Mouse (Mus musculus): Measurements from ENCODE around the gene Jak2. TPM values are rescaled to one million over a fixed set of nuclear protein-coding genes. Genes with fewer than 3 reads are reported as not detected.

The Jak2 gene
- polyA plus RNA-seq, 1 experiment from 2014 or later = 5.9 TPM

- H3K36me3 ChIP-seq (ENCODE audit: control insufficient read depth, insufficient read depth) = peaks cover 35% of the 10 kb centered on the region
- no peaks in the 10 kb centered on the region for H3K4me1 ChIP-seq (ENCODE audit: control insufficient read depth, low read depth, low read length)
- 87% methylated on average over 2 of the region's 2 CpGs for WGBS (ENCODE audit: insufficient replicate concordance)
- ATAC-seq (ENCODE audit: low read depth) = no peak
- no peak overlapping the region for H3K4me3 ChIP-seq (ENCODE audit: low read depth, low read length)
- H3K9me3 ChIP-seq (replicated peaks; ENCODE audit: control insufficient read depth, low read length) = no peaks in the 10 kb centered on the region
- no peaks in the 10 kb centered on the region for H3K27me3 ChIP-seq (ENCODE audit: control insufficient read depth, insufficient read depth, low read depth, low read length)
- H3K9ac ChIP-seq (ENCODE audit: low read depth, low read length) = no peak overlapping the region
- no peak overlapping the region for H3K4me2 ChIP-seq (ENCODE audit: low read depth, low read length)
- no peak overlapping the region for H3K27ac ChIP-seq (ENCODE audit: low read length)
Observed at GRCm38 (mm10) chr19:29302119-29302518, 50.5 kb downstream of the Jak2 start.

- H3K9me3 ChIP-seq (replicated peaks; ENCODE audit: control insufficient read depth, low read length) = no peaks in the 10 kb centered on the region
- H3K4me1 ChIP-seq (ENCODE audit: control insufficient read depth, low read depth, low read length) = no peaks in the 10 kb centered on the region
- peaks cover 22% of the 10 kb centered on the region for H3K36me3 ChIP-seq (ENCODE audit: control insufficient read depth, insufficient read depth)
- H3K4me2 ChIP-seq (ENCODE audit: low read depth, low read length) = no peak overlapping the region
- no peak overlapping the region for H3K4me3 ChIP-seq (ENCODE audit: low read depth, low read length)
- H3K9ac ChIP-seq (ENCODE audit: low read depth, low read length) = no peak overlapping the region
- no peak for ATAC-seq (ENCODE audit: low read depth)
- H3K27me3 ChIP-seq (ENCODE audit: control insufficient read depth, insufficient read depth, low read depth, low read length) = no peaks in the 10 kb centered on the region
- no peak overlapping the region for H3K27ac ChIP-seq (ENCODE audit: low read length)
Observed at GRCm38 (mm10) chr19:29308832-29309231, 57.2 kb downstream of the Jak2 start.

- H3K4me2 ChIP-seq (ENCODE audit: low read depth, low read length) = no peak overlapping the region
- no peak overlapping the region for H3K4me3 ChIP-seq (ENCODE audit: low read depth, low read length)
- H3K9me3 ChIP-seq (replicated peaks; ENCODE audit: control insufficient read depth, low read length) = no peaks in the 10 kb centered on the region
- no peak for ATAC-seq (ENCODE audit: low read depth)
- no peak overlapping the region for H3K27ac ChIP-seq (ENCODE audit: low read length)
- no peaks in the 10 kb centered on the region for H3K4me1 ChIP-seq (ENCODE audit: control insufficient read depth, low read depth, low read length)
- 92% methylated on average over 8 of the region's 8 CpGs for WGBS (ENCODE audit: insufficient replicate concordance)
- H3K27me3 ChIP-seq (ENCODE audit: control insufficient read depth, insufficient read depth, low read depth, low read length) = no peaks in the 10 kb centered on the region
- H3K36me3 ChIP-seq (ENCODE audit: control insufficient read depth, insufficient read depth) = peaks cover 20% of the 10 kb centered on the region
- no peak overlapping the region for H3K9ac ChIP-seq (ENCODE audit: low read depth, low read length)
Observed at GRCm38 (mm10) chr19:29311791-29312190, 60.2 kb downstream of the Jak2 start.

- H3K36me3 ChIP-seq (ENCODE audit: control insufficient read depth, insufficient read depth) = peaks cover 20% of the 10 kb centered on the region
- no peak overlapping the region for H3K4me2 ChIP-seq (ENCODE audit: low read depth, low read length)
Observed at GRCm38 (mm10) chr19:29312661-29313060, 61.0 kb downstream of the Jak2 start.

GRCm38 (mm10) chr19:29323416-29324049 is 71.9 kb downstream of the Jak2 start:
- Histone ChIP-seq H3K4me2 (ENCODE audit: low read depth, low read length) (no peak overlapping the region), H3K9ac (ENCODE audit: low read depth, low read length) (no peak overlapping the region), H3K4me3 (ENCODE audit: low read depth, low read length) (no peak overlapping the region), H3K27ac (ENCODE audit: low read length) (no peak overlapping the region), H3K36me3 (ENCODE audit: control insufficient read depth, insufficient read depth) (no peaks in the 10 kb centered on the region), H3K4me1 (ENCODE audit: control insufficient read depth, low read depth, low read length) (peaks cover 9% of the 10 kb centered on the region), H3K9me3 (replicated peaks; ENCODE audit: control insufficient read depth, low read length) (no peaks in the 10 kb centered on the region), H3K27me3 (ENCODE audit: control insufficient read depth, insufficient read depth, low read depth, low read length) (0 out of 2 replicates have a peak, but pooled peaks cover 2% of the 10 kb centered on the region)
- WGBS (ENCODE audit: insufficient replicate concordance) = 56% methylated on average over 8 of the region's 8 CpGs
- no peak for ATAC-seq (ENCODE audit: low read depth)

More at GRCm38 (mm10) chr19:29312661-29313060, 61.0 kb downstream of the Jak2 start:
- no peaks in the 10 kb centered on the region for H3K4me1 ChIP-seq (ENCODE audit: control insufficient read depth, low read depth, low read length)
- H3K27me3 ChIP-seq (ENCODE audit: control insufficient read depth, insufficient read depth, low read depth, low read length) = no peaks in the 10 kb centered on the region
- 85% methylated on average over 7 of the region's 7 CpGs for WGBS (ENCODE audit: insufficient replicate concordance)
- no peaks in the 10 kb centered on the region for H3K9me3 ChIP-seq (replicated peaks; ENCODE audit: control insufficient read depth, low read length)
- ATAC-seq (ENCODE audit: low read depth) = no peak
- H3K9ac ChIP-seq (ENCODE audit: low read depth, low read length) = no peak overlapping the region
- no peak overlapping the region for H3K4me3 ChIP-seq (ENCODE audit: low read depth, low read length)
- H3K27ac ChIP-seq (ENCODE audit: low read length) = no peak overlapping the region

GRCm38 (mm10) chr19:29325053-29325851 is 73.6 kb downstream of the Jak2 start, which contains the start of gene Insl6:
Gene Insl6 (minus strand): TSS chr19:29325356.
- peak; percentile 98 for ATAC-seq (ENCODE audit: low read depth)

GRCm38 (mm10) chr19:29325852-29326180 is 74.2 kb downstream of the Jak2 start:
- H3K36me3 ChIP-seq (ENCODE audit: control insufficient read depth, insufficient read depth) = no peaks in the 10 kb centered on the region
- H3K4me1 ChIP-seq (ENCODE audit: control insufficient read depth, low read depth, low read length) = peaks cover 9% of the 10 kb centered on the region
- peak overlapping the region; percentile 79 for H3K4me2 ChIP-seq (ENCODE audit: low read depth, low read length)
- no peak for ATAC-seq (ENCODE audit: low read depth)
- WGBS (ENCODE audit: insufficient replicate concordance) = 64% methylated on average over 9 of the region's 9 CpGs
- no peaks in the 10 kb centered on the region for H3K9me3 ChIP-seq (replicated peaks; ENCODE audit: control insufficient read depth, low read length)
- 0 out of 2 replicates have a peak, but pooled peaks cover 2% of the 10 kb centered on the region for H3K27me3 ChIP-seq (ENCODE audit: control insufficient read depth, insufficient read depth, low read depth, low read length)
- H3K9ac ChIP-seq (ENCODE audit: low read depth, low read length) = no peak overlapping the region
- no peak overlapping the region for H3K27ac ChIP-seq (ENCODE audit: low read length)
- peak overlapping the region; percentile 52 for H3K4me3 ChIP-seq (ENCODE audit: low read depth, low read length)

More at GRCm38 (mm10) chr19:29325053-29325851, 73.6 kb downstream of the Jak2 start, which contains the start of gene Insl6:
- 0 out of 2 replicates have a peak, but pooled peaks cover 2% of the 10 kb centered on the region for H3K27me3 ChIP-seq (ENCODE audit: control insufficient read depth, insufficient read depth, low read depth, low read length)
- peak within 1 kb of the TSS; percentile 52 for H3K4me3 ChIP-seq (ENCODE audit: low read depth, low read length)
- H3K4me2 ChIP-seq (ENCODE audit: low read depth, low read length) = peak within 1 kb of the TSS; percentile 79
- WGBS (ENCODE audit: insufficient replicate concordance) = 5% methylated on average over 26 of the region's 31 CpGs
- no peak within 1 kb of the TSS for H3K27ac ChIP-seq (ENCODE audit: low read length)
- no peaks in the 10 kb centered on the region for H3K9me3 ChIP-seq (replicated peaks; ENCODE audit: control insufficient read depth, low read length)
- peaks cover 9% of the 10 kb centered on the region for H3K4me1 ChIP-seq (ENCODE audit: control insufficient read depth, low read depth, low read length)
- H3K9ac ChIP-seq (ENCODE audit: low read depth, low read length) = peak within 1 kb of the TSS; percentile 38; the same call in 1 of the 2 replicates
- H3K36me3 ChIP-seq (ENCODE audit: control insufficient read depth, insufficient read depth) = no peaks in the 10 kb centered on the region

GRCm38 (mm10) chr19:29326396-29326795 is 74.8 kb downstream of the Jak2 start:
- Histone ChIP-seq H3K4me1 (ENCODE audit: control insufficient read depth, low read depth, low read length) (peaks cover 9% of the 10 kb centered on the region), H3K4me3 (ENCODE audit: low read depth, low read length) (no peak overlapping the region), H3K9me3 (replicated peaks; ENCODE audit: control insufficient read depth, low read length) (no peaks in the 10 kb centered on the region), H3K27ac (ENCODE audit: low read length) (no peak overlapping the region), H3K27me3 (ENCODE audit: control insufficient read depth, insufficient read depth, low read depth, low read length) (0 out of 2 replicates have a peak, but pooled peaks cover 2% of the 10 kb centered on the region), H3K4me2 (ENCODE audit: low read depth, low read length) (no peak overlapping the region), H3K36me3 (ENCODE audit: control insufficient read depth, insufficient read depth) (no peaks in the 10 kb centered on the region), H3K9ac (ENCODE audit: low read depth, low read length) (no peak overlapping the region)
- WGBS (ENCODE audit: insufficient replicate concordance) = 91% methylated on average over 4 of the region's 4 CpGs
- no peak for ATAC-seq (ENCODE audit: low read depth)

All from liver, embryonic 16.5 days (tissue).